Mouse (Mus musculus): ENCODE measurements at regions not wholly inside any gene's neighbourhood (a gene's known extent, or its start where the extent isn't known, plus 50 kb on each side); places are given as distances from the start of the nearest gene placed in this dataset.

GRCm38 (mm10) chr3:36332016-36332415 is 109.9 kb upstream of the Qrfpr start:
- ATAC-seq: no peak
- Histone ChIP-seq H3K36me3 (no peaks in the 10 kb centered on the region), H3K9me3 (no peaks in the 10 kb centered on the region), H3K27ac (no peak overlapping the region), H3K4me1 (replicated peaks) (no peaks in the 10 kb centered on the region), H3K4me2 (replicated peaks) (no peak overlapping the region), H3K4me3 (replicated peaks) (no peak overlapping the region), H3K9ac (replicated peaks) (no peak overlapping the region), H3K27me3 (no peaks in the 10 kb centered on the region)
- WGBS: 96% methylated on average over 6 of the region's 6 CpGs

DNA sequence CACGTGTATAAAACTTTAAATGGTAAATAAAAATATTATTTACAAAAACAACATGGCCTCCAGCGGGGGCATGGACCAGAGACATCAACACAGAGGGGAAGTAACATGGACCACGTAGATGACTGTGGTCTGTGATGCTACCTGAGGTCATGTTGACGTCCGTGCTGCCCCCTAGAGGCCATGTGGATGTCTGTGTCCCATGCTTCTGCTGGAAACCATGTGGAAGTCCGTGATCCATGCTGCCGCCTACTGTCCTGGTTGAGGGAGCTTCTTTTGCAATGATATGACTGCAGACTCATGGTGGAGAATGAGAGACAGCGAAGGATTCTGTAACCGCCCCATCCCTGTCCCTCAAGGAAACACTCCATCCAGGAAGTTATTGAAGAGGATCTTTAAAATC is 108.5 kb upstream of the Qrfpr start:
- Histone ChIP-seq H3K27ac (no peak overlapping the region), H3K4me3 (replicated peaks) (no peak overlapping the region), H3K36me3 (no peaks in the 10 kb centered on the region), H3K4me2 (replicated peaks) (no peak overlapping the region), H3K9ac (replicated peaks) (no peak overlapping the region), H3K4me1 (replicated peaks) (no peaks in the 10 kb centered on the region), H3K27me3 (no peaks in the 10 kb centered on the region), H3K9me3 (no peaks in the 10 kb centered on the region)
- ATAC-seq: no peak
- WGBS: 22% methylated on average over 9 of the region's 9 CpGs

DNA sequence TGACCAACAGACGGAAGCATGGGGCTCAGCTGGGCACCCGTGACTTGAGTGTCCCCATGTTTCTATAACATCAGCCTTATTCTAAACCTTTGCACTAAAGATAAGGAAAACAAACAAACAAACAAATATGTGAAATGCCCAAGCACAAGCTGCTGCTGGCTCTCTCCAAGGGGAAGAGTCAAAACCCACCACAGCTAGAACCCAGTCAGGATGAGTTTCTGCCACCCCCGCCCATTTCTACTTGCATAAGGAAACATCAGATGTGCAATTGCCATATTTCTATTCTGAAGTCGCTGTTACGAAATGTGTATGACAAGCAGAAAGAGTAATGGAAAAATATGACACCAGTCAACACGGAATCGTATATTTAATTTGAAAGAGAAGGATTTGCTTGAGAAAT is 107.5 kb upstream of the Qrfpr start:
- H3K4me1 ChIP-seq (replicated peaks): no peaks in the 10 kb centered on the region
- H3K4me3 ChIP-seq (replicated peaks): no peak overlapping the region
- no peaks in the 10 kb centered on the region for H3K27me3 ChIP-seq
- no peak overlapping the region for H3K4me2 ChIP-seq (replicated peaks)
- no peaks in the 10 kb centered on the region for H3K9me3 ChIP-seq
- 93% methylated on average over 7 of the region's 7 CpGs for WGBS
- no peak overlapping the region for H3K27ac ChIP-seq
- ATAC-seq: no peak
- no peaks in the 10 kb centered on the region for H3K36me3 ChIP-seq
- no peak overlapping the region for H3K9ac ChIP-seq (replicated peaks)

DNA sequence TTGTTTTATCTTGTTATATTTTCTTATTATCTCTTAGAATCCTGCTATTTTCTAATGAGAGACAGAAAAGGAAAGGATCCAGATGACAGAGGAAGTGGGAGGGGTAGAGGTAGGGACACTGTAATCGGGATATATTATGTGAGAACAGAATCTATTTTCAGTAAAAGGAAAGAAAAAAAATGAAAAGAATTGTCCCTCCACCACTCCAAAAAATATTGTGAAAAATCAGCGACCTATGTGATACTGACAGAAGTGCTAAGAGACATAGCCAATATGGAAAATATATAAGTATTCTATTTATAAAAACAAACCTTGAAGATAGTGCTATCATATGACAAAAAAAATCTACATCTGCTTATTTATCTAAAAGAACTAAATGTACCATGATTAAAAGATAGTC is 106.8 kb upstream of the Qrfpr start:
- Histone ChIP-seq H3K27ac (no peak overlapping the region), H3K4me2 (replicated peaks) (no peak overlapping the region), H3K4me1 (replicated peaks) (no peaks in the 10 kb centered on the region), H3K36me3 (no peaks in the 10 kb centered on the region), H3K27me3 (no peaks in the 10 kb centered on the region), H3K4me3 (replicated peaks) (no peak overlapping the region), H3K9me3 (no peaks in the 10 kb centered on the region), H3K9ac (replicated peaks) (no peak overlapping the region)
- 87% methylated on average over 2 of the region's 2 CpGs for WGBS
- no peak for ATAC-seq

DNA sequence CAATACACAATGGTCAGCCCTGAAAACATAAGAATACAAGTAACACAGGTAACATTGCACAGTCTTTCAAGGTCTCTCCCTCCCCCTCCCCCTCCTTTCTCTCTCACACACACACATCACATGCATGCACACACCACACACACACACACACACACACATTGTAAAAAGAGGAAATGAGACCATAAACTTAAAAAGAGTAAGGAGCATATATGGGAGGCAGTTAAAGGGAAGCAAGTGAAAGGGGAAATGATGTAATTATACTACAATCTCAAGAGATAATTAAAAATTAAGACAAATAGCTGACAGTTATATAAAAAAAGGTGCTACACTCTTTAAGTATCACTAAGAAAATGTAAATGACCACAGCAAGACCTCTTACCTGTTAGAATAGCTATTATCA is 96.5 kb upstream of the Qrfpr start:
- Histone ChIP-seq H3K4me2 (replicated peaks) (no peak overlapping the region), H3K9ac (replicated peaks) (no peak overlapping the region), H3K4me1 (replicated peaks) (no peaks in the 10 kb centered on the region), H3K36me3 (no peaks in the 10 kb centered on the region), H3K27me3 (no peaks in the 10 kb centered on the region), H3K27ac (no peak overlapping the region), H3K9me3 (no peaks in the 10 kb centered on the region), H3K4me3 (replicated peaks) (no peak overlapping the region)
- no peak for ATAC-seq

DNA sequence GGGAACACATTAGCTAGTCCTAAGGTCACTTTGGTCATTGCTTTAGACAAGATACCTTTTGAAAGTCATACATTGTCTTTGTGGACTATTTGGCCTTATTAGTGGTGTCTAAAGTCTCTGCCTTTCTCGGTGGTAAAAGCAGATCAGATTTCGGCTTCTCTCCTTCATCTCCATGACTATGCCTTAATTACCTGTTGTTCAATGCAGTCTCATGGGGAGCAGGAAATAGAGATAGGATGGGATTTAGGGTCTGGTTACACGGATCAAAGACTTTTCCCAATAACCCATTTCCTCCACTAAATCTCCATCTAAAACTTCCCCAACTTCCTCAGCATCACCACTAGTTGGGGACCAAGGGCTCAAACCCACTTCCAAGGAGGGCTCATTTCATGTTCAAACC is 89.2 kb upstream of the Qrfpr start:
- Histone ChIP-seq H3K36me3 (no peaks in the 10 kb centered on the region), H3K27me3 (no peaks in the 10 kb centered on the region), H3K9me3 (no peaks in the 10 kb centered on the region), H3K4me1 (replicated peaks) (peaks cover 9% of the 10 kb centered on the region; the same call in 1 of the 2 replicates), H3K4me3 (replicated peaks) (no peak overlapping the region), H3K9ac (replicated peaks) (no peak overlapping the region), H3K4me2 (replicated peaks) (peak overlapping the region; percentile 43; the same call in 1 of the 2 replicates), H3K27ac (no peak overlapping the region)
- ATAC-seq: no peak
- WGBS: 9% methylated on average over 3 of the region's 3 CpGs

GRCm38 (mm10) chr3:36310642-36311267 is 88.6 kb upstream of the Qrfpr start:
- H3K4me1 ChIP-seq (replicated peaks): peaks cover 9% of the 10 kb centered on the region; the same call in 1 of the 2 replicates
- WGBS: under 1% methylated on average over 9 of the region's 9 CpGs
- no peak overlapping the region for H3K27ac ChIP-seq
- H3K4me2 ChIP-seq (replicated peaks): peak overlapping the region; percentile 43
- H3K27me3 ChIP-seq: no peaks in the 10 kb centered on the region
- no peak overlapping the region for H3K9ac ChIP-seq (replicated peaks)
- H3K4me3 ChIP-seq (replicated peaks): peak overlapping the region; percentile 7; the same call in 1 of the 2 replicates
- ATAC-seq: no peak
- H3K9me3 ChIP-seq: no peaks in the 10 kb centered on the region
- H3K36me3 ChIP-seq: no peaks in the 10 kb centered on the region

GRCm38 (mm10) chr3:36296792-36297191 is 74.7 kb upstream of the Qrfpr start:
- Histone ChIP-seq H3K27me3 (no peaks in the 10 kb centered on the region), H3K4me2 (replicated peaks) (no peak overlapping the region), H3K9ac (replicated peaks) (no peak overlapping the region), H3K27ac (no peak overlapping the region), H3K36me3 (no peaks in the 10 kb centered on the region), H3K4me3 (replicated peaks) (no peak overlapping the region), H3K4me1 (replicated peaks) (no peaks in the 10 kb centered on the region), H3K9me3 (no peaks in the 10 kb centered on the region)
- peak; percentile 58; the same call in 1 of the 2 replicates for ATAC-seq
- WGBS: 79% methylated on average over 3 of the region's 3 CpGs

- no peaks in the 10 kb centered on the region for H3K36me3 ChIP-seq
- no peaks in the 10 kb centered on the region for H3K4me1 ChIP-seq (replicated peaks)
- no peak overlapping the region for H3K27ac ChIP-seq
- no peak overlapping the region for H3K4me2 ChIP-seq (replicated peaks)
- 93% methylated on average over 4 of the region's 4 CpGs for WGBS
- no peak overlapping the region for H3K9ac ChIP-seq (replicated peaks)
- H3K4me3 ChIP-seq (replicated peaks): no peak overlapping the region
- ATAC-seq: no peak
- H3K27me3 ChIP-seq: no peaks in the 10 kb centered on the region
- no peaks in the 10 kb centered on the region for H3K9me3 ChIP-seq
Observed at GRCm38 (mm10) chr3:36291971-36292370, 69.9 kb upstream of the Qrfpr start.

GRCm38 (mm10) chr3:36284066-36284465 is 62.0 kb upstream of the Qrfpr start:
- no peaks in the 10 kb centered on the region for H3K4me1 ChIP-seq (replicated peaks)
- ATAC-seq: no peak
- no peaks in the 10 kb centered on the region for H3K9me3 ChIP-seq
- H3K27me3 ChIP-seq: no peaks in the 10 kb centered on the region
- no peaks in the 10 kb centered on the region for H3K36me3 ChIP-seq
- no peak overlapping the region for H3K4me3 ChIP-seq (replicated peaks)
- no peak overlapping the region for H3K4me2 ChIP-seq (replicated peaks)
- no peak overlapping the region for H3K27ac ChIP-seq
- WGBS: 82% methylated on average over 5 of the region's 5 CpGs
- no peak overlapping the region for H3K9ac ChIP-seq (replicated peaks)

GRCm38 (mm10) chr3:36275502-36275901 is 53.4 kb upstream of the Qrfpr start:
- 73% methylated on average over 1 of the region's 1 CpGs for WGBS
- Histone ChIP-seq H3K9ac (replicated peaks) (no peak overlapping the region), H3K4me1 (replicated peaks) (no peaks in the 10 kb centered on the region), H3K27ac (no peak overlapping the region), H3K4me2 (replicated peaks) (no peak overlapping the region), H3K36me3 (no peaks in the 10 kb centered on the region), H3K4me3 (replicated peaks) (no peak overlapping the region), H3K9me3 (no peaks in the 10 kb centered on the region), H3K27me3 (no peaks in the 10 kb centered on the region)
- no peak for ATAC-seq

Data from midbrain, embryonic 13.5 days (tissue).